Mouse (Mus musculus): ENCODE data around the gene Zmat5. TPM values are rescaled to one million over a fixed set of nuclear protein-coding genes. Genes with fewer than 3 reads are reported as not detected.

Gene Zmat5
- 31.9 and 46.5 TPM in 2 replicates for polyA plus RNA-seq (2012; rRNA removed)

- WGBS = under 1% methylated on average over 47 of the region's 47 CpGs
- TF ChIP-seq POLR2A (IDR thresholded peaks at IDR 0.05; ENCODE audit: low read depth, low read length) = peak; percentile 97
- no peak for TF ChIP-seq CTCF (IDR thresholded peaks at IDR 0.05; ENCODE audit: extremely low read depth, insufficient read depth, insufficient read length, insufficient replicate concordance)
- H3K27ac ChIP-seq (ENCODE audit: insufficient read depth, low read length) = peak within 1 kb of the TSS; percentile 78
- H3K4me1 ChIP-seq (ENCODE audit: control insufficient read depth, insufficient read depth, insufficient read length) = peaks cover 5% of the 10 kb centered on the region; the same call in 1 of the 2 replicates
- no peaks in the 10 kb centered on the region for H3K27me3 ChIP-seq (ENCODE audit: control insufficient read depth, insufficient read depth, low read length)
- H3K36me3 ChIP-seq (ENCODE audit: control insufficient read depth, insufficient read depth, low read length) = peaks cover 9% of the 10 kb centered on the region
- H3K4me3 ChIP-seq (ENCODE audit: extremely low read depth, insufficient read depth, insufficient read length) = peak within 1 kb of the TSS; percentile 96
- DNase-seq (ENCODE audit: low read depth in 1 of 2, low spot score in 2 of 2) = peak; percentile 89 to 92
Measured at GRCm38 (mm10) chr11:4704072-4704964, at the start of gene Zmat5, which contains the start of gene Uqcr10. Zmat5 (plus strand) TSS chr11:4704678. Uqcr10 (minus strand) TSS chr11:4704342.

GRCm38 (mm10) chr11:4659818-4660217, 44.7 kb upstream of the Zmat5 start:
- no peak for TF ChIP-seq POLR2A (IDR thresholded peaks at IDR 0.05; ENCODE audit: low read depth, low read length)
- no peak for TF ChIP-seq CTCF (IDR thresholded peaks at IDR 0.05; ENCODE audit: extremely low read depth, insufficient read depth, insufficient read length, insufficient replicate concordance)
- DNase-seq (ENCODE audit: low read depth in 1 of 2, low spot score in 2 of 2) = no peak
- H3K27me3 ChIP-seq (ENCODE audit: control insufficient read depth, insufficient read depth, low read length) = no peaks in the 10 kb centered on the region
- H3K36me3 ChIP-seq (ENCODE audit: control insufficient read depth, insufficient read depth, low read length) = peaks cover 17% of the 10 kb centered on the region
- H3K4me3 ChIP-seq (ENCODE audit: extremely low read depth, insufficient read depth, insufficient read length) = no peak overlapping the region
- WGBS = 88% methylated on average over 1 of the region's 1 CpGs
- no peaks in the 10 kb centered on the region for H3K4me1 ChIP-seq (ENCODE audit: control insufficient read depth, insufficient read depth, insufficient read length)
- no peak overlapping the region for H3K27ac ChIP-seq (ENCODE audit: insufficient read depth, low read length)

- Histone ChIP-seq H3K27me3 (ENCODE audit: control insufficient read depth, insufficient read depth, low read length) (no peaks in the 10 kb centered on the region), H3K27ac (ENCODE audit: insufficient read depth, low read length) (no peak overlapping the region), H3K4me1 (ENCODE audit: control insufficient read depth, insufficient read depth, insufficient read length) (no peaks in the 10 kb centered on the region), H3K4me3 (ENCODE audit: extremely low read depth, insufficient read depth, insufficient read length) (no peak overlapping the region), H3K36me3 (ENCODE audit: control insufficient read depth, insufficient read depth, low read length) (peaks cover 17% of the 10 kb centered on the region)
- 91% methylated on average over 7 of the region's 7 CpGs for WGBS
- TF ChIP-seq POLR2A (IDR thresholded peaks at IDR 0.05; ENCODE audit: low read depth, low read length) = no peak
- TF ChIP-seq CTCF (IDR thresholded peaks at IDR 0.05; ENCODE audit: extremely low read depth, insufficient read depth, insufficient read length, insufficient replicate concordance) = no peak
- no peak for DNase-seq (ENCODE audit: low read depth in 1 of 2, low spot score in 2 of 2)
Measured at GRCm38 (mm10) chr11:4660309-4661025, 44.0 kb upstream of the Zmat5 start.

- DNase-seq (ENCODE audit: low read depth in 1 of 2, low spot score in 2 of 2) = no peak
- no peaks in the 10 kb centered on the region for H3K4me1 ChIP-seq (ENCODE audit: control insufficient read depth, insufficient read depth, insufficient read length)
- WGBS = 84% methylated on average over 4 of the region's 4 CpGs
- H3K36me3 ChIP-seq (ENCODE audit: control insufficient read depth, insufficient read depth, low read length) = peaks cover 17% of the 10 kb centered on the region
- no peak for TF ChIP-seq POLR2A (IDR thresholded peaks at IDR 0.05; ENCODE audit: low read depth, low read length)
- no peak for TF ChIP-seq CTCF (IDR thresholded peaks at IDR 0.05; ENCODE audit: extremely low read depth, insufficient read depth, insufficient read length, insufficient replicate concordance)
- H3K27me3 ChIP-seq (ENCODE audit: control insufficient read depth, insufficient read depth, low read length) = no peaks in the 10 kb centered on the region
- 0 out of 2 replicates have a peak overlapping the region, but pooled peaks have one; percentile 23 for H3K27ac ChIP-seq (ENCODE audit: insufficient read depth, low read length)
- no peak overlapping the region for H3K4me3 ChIP-seq (ENCODE audit: extremely low read depth, insufficient read depth, insufficient read length)
Measured at GRCm38 (mm10) chr11:4661324-4661723, 43.2 kb upstream of the Zmat5 start.

- 87% methylated on average over 10 of the region's 10 CpGs for WGBS
- TF ChIP-seq POLR2A (IDR thresholded peaks at IDR 0.05; ENCODE audit: low read depth, low read length) (no peak), CTCF (IDR thresholded peaks at IDR 0.05; ENCODE audit: extremely low read depth, insufficient read depth, insufficient read length, insufficient replicate concordance) (no peak)
- no peak overlapping the region for H3K27ac ChIP-seq (ENCODE audit: insufficient read depth, low read length)
- no peak overlapping the region for H3K4me3 ChIP-seq (ENCODE audit: extremely low read depth, insufficient read depth, insufficient read length)
- H3K27me3 ChIP-seq (ENCODE audit: control insufficient read depth, insufficient read depth, low read length) = no peaks in the 10 kb centered on the region
- H3K4me1 ChIP-seq (ENCODE audit: control insufficient read depth, insufficient read depth, insufficient read length) = no peaks in the 10 kb centered on the region
- DNase-seq (ENCODE audit: low read depth in 1 of 2, low spot score in 2 of 2) = no peak
- peaks cover 17% of the 10 kb centered on the region for H3K36me3 ChIP-seq (ENCODE audit: control insufficient read depth, insufficient read depth, low read length)
Measured at GRCm38 (mm10) chr11:4661871-4662495, 42.5 kb upstream of the Zmat5 start.

GRCm38 (mm10) chr11:4662496-4662878, 42.0 kb upstream of the Zmat5 start:
- H3K4me3 ChIP-seq (ENCODE audit: extremely low read depth, insufficient read depth, insufficient read length) = no peak overlapping the region
- no peaks in the 10 kb centered on the region for H3K27me3 ChIP-seq (ENCODE audit: control insufficient read depth, insufficient read depth, low read length)
- no peaks in the 10 kb centered on the region for H3K4me1 ChIP-seq (ENCODE audit: control insufficient read depth, insufficient read depth, insufficient read length)
- DNase-seq (ENCODE audit: low read depth in 1 of 2, low spot score in 2 of 2) = no peak
- peaks cover 17% of the 10 kb centered on the region for H3K36me3 ChIP-seq (ENCODE audit: control insufficient read depth, insufficient read depth, low read length)
- no peak overlapping the region for H3K27ac ChIP-seq (ENCODE audit: insufficient read depth, low read length)
- WGBS = 92% methylated on average over 11 of the region's 11 CpGs
- TF ChIP-seq CTCF (IDR thresholded peaks at IDR 0.05; ENCODE audit: extremely low read depth, insufficient read depth, insufficient read length, insufficient replicate concordance) (no peak), POLR2A (IDR thresholded peaks at IDR 0.05; ENCODE audit: low read depth, low read length) (no peak)
